Mouse (Mus musculus) lung, embryonic 15.5 days (tissue): ENCODE measurements around the gene Unc5cl. TPM values are rescaled to one million over a fixed set of nuclear protein-coding genes. Genes with fewer than 3 reads are reported as not detected.

Experiments used
- ATAC-seq: fragments of 200-750 bp; cut with Nextera tagmentation; 2 replicates; pipeline ENCODE4 v1.8.0; 2017; ENCODE audit warnings: moderate number of reproducible peaks, borderline replicate concordance; ENCODE audit not compliant: low FRiP score, low TSS enrichment; ENCODE audit errors: extremely low read depth
- H3K27ac ChIP-seq: fragments of 300-500 bp; sonication (generic); 2 replicates; pipeline ENCODE4 v1.5.1; 2015; ENCODE audit warnings: moderate library complexity, mild to moderate bottlenecking, inconsistent platforms
- H3K27me3 ChIP-seq: fragments of 300-500 bp; sonication (generic); 2 replicates; pipeline ENCODE4 v1.6.1; 2015; ENCODE audit warnings: inconsistent platforms
- H3K36me3 ChIP-seq: fragments of 300-500 bp; sonication (generic); 2 replicates; pipeline ENCODE4 v1.6.1; 2015; ENCODE audit warnings: inconsistent platforms
- H3K4me1 ChIP-seq: fragments of 300-500 bp; sonication (generic); 2 replicates; pipeline ENCODE4 v1.6.1; 2015; ENCODE audit warnings: inconsistent platforms
- H3K4me2 ChIP-seq: fragments of 300-500 bp; sonication (generic); 2 replicates; pipeline ENCODE4 v1.6.1; 2015; ENCODE audit warnings: inconsistent platforms, mild to moderate bottlenecking, moderate library complexity
- H3K4me3 ChIP-seq: fragments of 300-500 bp; sonication (generic); 2 replicates; pipeline ENCODE4 v1.5.1; 2015; ENCODE audit warnings: mild to moderate bottlenecking, inconsistent platforms
- H3K9ac ChIP-seq: fragments of 300-500 bp; sonication (generic); 2 replicates; pipeline ENCODE4 v1.6.1; 2015; ENCODE audit warnings: inconsistent platforms
- H3K9me3 ChIP-seq: fragments of 300-500 bp; sonication (generic); 2 replicates; pipeline ENCODE4 v1.6.1; 2016; ENCODE audit warnings: inconsistent platforms
- WGBS: fragments of 180-500 bp; shearing (Covaris S2); methylation state at CpG from one replicate; pipeline ENCODE4 v1.1.7; 2015; 5-methylcytosine and 5-hydroxymethylcytosine counted together
- polyA plus RNA-seq: library from polyadenylated mRNA; unstranded; fragments of >200 nt; fragmentation: Nextera tagmentation; extraction: Ambion mirVana; gene quantifications from 2 replicates; pipeline ENCODE4 v1.2.1, GENCODE M21; 2015

The Unc5cl gene
- polyA plus RNA-seq, 1 experiment from 2014 or later: 2.4 TPM

GRCm38 (mm10) chr17:48546036-48546435, 91.3 kb downstream of the Unc5cl start:
- ATAC-seq: no peak
- no peaks in the 10 kb centered on the region for H3K27me3 ChIP-seq
- H3K27ac ChIP-seq: no peak overlapping the region
- no peak overlapping the region for H3K4me3 ChIP-seq
- H3K4me1 ChIP-seq: 0 out of 2 replicates have a peak, but pooled peaks cover 9% of the 10 kb centered on the region
- H3K4me2 ChIP-seq: no peak overlapping the region
- H3K36me3 ChIP-seq: no peaks in the 10 kb centered on the region
- no peaks in the 10 kb centered on the region for H3K9me3 ChIP-seq
- WGBS: 94% methylated on average over 11 of the region's 11 CpGs
- no peak overlapping the region for H3K9ac ChIP-seq

- Histone ChIP-seq H3K4me1 (0 out of 2 replicates have a peak, but pooled peaks cover 9% of the 10 kb centered on the region), H3K4me2 (no peak overlapping the region), H3K9me3 (no peaks in the 10 kb centered on the region), H3K27me3 (no peaks in the 10 kb centered on the region), H3K36me3 (no peaks in the 10 kb centered on the region), H3K9ac (no peak overlapping the region), H3K4me3 (no peak overlapping the region), H3K27ac (no peak overlapping the region)
- WGBS: 67% methylated on average over 6 of the region's 6 CpGs
- no peak for ATAC-seq
These were observed 93.0 kb downstream of the Unc5cl start for GRCm38 (mm10) chr17:48547668-48548067.

- no peak for ATAC-seq
- no peaks in the 10 kb centered on the region for H3K36me3 ChIP-seq
- no peaks in the 10 kb centered on the region for H3K4me1 ChIP-seq
- H3K27ac ChIP-seq: no peak overlapping the region
- H3K9ac ChIP-seq: no peak overlapping the region
- H3K4me3 ChIP-seq: no peak overlapping the region
- H3K9me3 ChIP-seq: no peaks in the 10 kb centered on the region
- H3K27me3 ChIP-seq: no peaks in the 10 kb centered on the region
- WGBS: 84% methylated on average over 4 of the region's 4 CpGs
- no peak overlapping the region for H3K4me2 ChIP-seq
These were observed 97.3 kb downstream of the Unc5cl start for GRCm38 (mm10) chr17:48551788-48552531.

GRCm38 (mm10) chr17:48552532-48552915, 97.8 kb downstream of the Unc5cl start:
- ATAC-seq: no peak
- WGBS: 75% methylated on average over 3 of the region's 3 CpGs

DNA sequence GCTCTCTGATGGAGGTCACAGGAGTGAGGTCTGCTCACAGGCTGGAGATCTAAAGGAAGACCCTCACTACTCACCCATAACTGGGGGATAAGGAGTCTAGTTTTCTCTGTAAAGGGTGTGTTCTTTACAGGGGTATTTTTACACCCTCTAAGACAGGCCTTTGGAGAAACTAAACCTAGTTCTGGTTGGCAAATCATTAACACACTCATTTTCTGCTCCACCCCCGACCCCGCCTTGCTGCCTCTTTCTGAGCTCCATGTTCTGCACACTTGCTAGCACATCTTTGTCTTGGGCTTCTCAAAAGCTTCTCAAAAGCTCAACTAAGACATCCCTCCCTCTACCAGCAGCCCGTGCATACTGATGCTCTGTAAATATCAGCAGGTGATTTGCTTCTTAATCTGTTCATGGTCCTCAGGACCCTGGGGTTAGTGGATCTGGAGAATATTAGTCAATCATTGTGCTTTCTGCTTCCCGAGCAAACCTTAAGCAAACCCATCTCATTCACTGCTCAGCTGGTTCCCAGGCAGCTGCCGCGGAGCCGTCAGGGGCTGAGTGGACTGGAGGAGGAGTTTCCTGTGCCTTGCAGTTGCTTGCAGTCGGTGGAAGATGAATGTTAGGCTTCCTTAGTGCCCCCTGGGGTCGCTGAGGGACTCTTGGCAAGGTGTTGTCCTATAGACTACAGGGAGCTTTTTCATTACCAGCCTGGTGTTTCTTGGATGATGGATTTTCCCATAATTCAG, 101.7 kb downstream of the Unc5cl start:
- Histone ChIP-seq H3K9me3 (no peaks in the 10 kb centered on the region), H3K27me3 (no peaks in the 10 kb centered on the region), H3K4me3 (no peak overlapping the region), H3K36me3 (no peaks in the 10 kb centered on the region), H3K27ac (no peak overlapping the region), H3K4me2 (no peak overlapping the region), H3K9ac (no peak overlapping the region), H3K4me1 (no peaks in the 10 kb centered on the region)
- WGBS: 19% methylated on average over 9 of the region's 9 CpGs
- no peak for ATAC-seq

More at GRCm38 (mm10) chr17:48552532-48552915, 97.8 kb downstream of the Unc5cl start:
- no peak overlapping the region for H3K4me2 ChIP-seq
- H3K36me3 ChIP-seq: no peaks in the 10 kb centered on the region
- no peak overlapping the region for H3K9ac ChIP-seq
- no peaks in the 10 kb centered on the region for H3K27me3 ChIP-seq
- no peak overlapping the region for H3K4me3 ChIP-seq
- H3K4me1 ChIP-seq: no peaks in the 10 kb centered on the region
- H3K9me3 ChIP-seq: no peaks in the 10 kb centered on the region
- H3K27ac ChIP-seq: no peak overlapping the region

DNA sequence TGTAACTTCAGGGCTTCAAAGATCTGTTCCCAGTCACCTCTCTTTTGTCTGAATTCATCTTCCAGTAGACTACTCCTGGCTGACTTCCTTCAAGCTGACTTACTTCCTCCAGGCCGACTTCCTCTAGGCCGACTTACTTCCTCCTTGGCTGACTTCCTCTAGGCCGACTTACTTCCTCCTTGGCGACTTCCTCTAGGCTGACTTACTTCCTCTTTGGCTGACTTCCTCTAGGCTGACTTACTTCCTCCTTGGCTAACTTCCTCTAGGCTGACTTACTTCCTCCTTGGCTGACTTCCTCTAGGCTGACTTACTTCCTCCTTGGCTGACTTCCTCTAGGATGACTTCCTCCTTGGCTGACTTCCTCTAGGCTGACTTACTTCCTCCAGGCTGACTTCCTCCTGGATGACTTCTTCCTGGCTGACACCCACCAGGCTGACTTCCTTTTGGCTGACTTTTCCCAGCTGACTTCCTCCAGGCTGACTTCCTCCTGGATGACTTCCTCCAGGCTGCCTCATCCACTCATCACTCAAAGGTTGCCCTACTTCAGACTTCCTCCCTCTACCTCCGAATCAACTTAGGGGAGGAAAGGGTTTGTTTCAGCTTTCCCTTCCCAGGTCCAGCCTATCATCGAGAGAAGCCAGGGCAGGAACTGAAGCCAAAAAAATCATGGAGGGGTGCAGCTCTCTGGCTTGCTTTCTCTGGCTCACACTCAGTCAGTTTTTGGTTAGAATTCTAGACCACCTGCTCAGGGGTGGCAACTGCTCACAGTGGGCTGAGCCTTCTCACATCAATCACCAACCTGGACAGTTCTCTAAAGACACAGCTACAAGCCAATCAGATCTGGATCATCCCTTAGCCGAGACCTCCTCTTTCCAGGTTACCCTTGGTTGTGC, 103.4 kb downstream of the Unc5cl start:
- no peaks in the 10 kb centered on the region for H3K4me1 ChIP-seq
- no peaks in the 10 kb centered on the region for H3K9me3 ChIP-seq
- no peaks in the 10 kb centered on the region for H3K36me3 ChIP-seq
- H3K27ac ChIP-seq: no peak overlapping the region
- 76% methylated on average over 7 of the region's 7 CpGs for WGBS
- H3K4me3 ChIP-seq: no peak overlapping the region
- no peak for ATAC-seq
- H3K9ac ChIP-seq: no peak overlapping the region
- H3K27me3 ChIP-seq: no peaks in the 10 kb centered on the region
- no peak overlapping the region for H3K4me2 ChIP-seq

GRCm38 (mm10) chr17:48564931-48565330, 110.2 kb downstream of the Unc5cl start:
- H3K36me3 ChIP-seq: no peaks in the 10 kb centered on the region
- no peak overlapping the region for H3K4me2 ChIP-seq
- no peak overlapping the region for H3K27ac ChIP-seq
- H3K9ac ChIP-seq: no peak overlapping the region
- H3K4me1 ChIP-seq: no peaks in the 10 kb centered on the region
- H3K27me3 ChIP-seq: no peaks in the 10 kb centered on the region
- WGBS: 86% methylated on average over 8 of the region's 8 CpGs
- ATAC-seq: no peak
- H3K9me3 ChIP-seq: no peaks in the 10 kb centered on the region
- H3K4me3 ChIP-seq: no peak overlapping the region

DNA sequence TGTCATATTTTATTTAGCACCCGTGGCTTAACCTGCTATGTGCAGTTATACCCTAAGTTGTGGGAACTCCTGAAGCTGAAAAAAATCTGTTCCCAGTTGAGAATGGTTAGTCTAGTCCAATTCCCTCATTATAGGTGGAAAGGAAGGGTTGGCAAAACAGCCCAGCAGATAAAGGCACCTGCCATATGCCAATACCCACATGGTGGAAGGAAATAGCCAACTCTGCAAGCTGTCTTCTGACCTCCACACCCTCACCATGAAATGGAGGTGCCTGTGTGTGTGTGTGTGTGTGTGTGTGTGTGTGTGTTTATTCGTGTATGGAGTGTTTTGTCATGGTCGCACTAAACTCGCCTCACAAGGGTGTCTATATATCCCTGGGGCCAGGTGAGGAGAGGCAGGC, 115.0 kb downstream of the Unc5cl start:
- H3K27me3 ChIP-seq: no peaks in the 10 kb centered on the region
- no peaks in the 10 kb centered on the region for H3K4me1 ChIP-seq
- H3K9ac ChIP-seq: no peak overlapping the region
- no peaks in the 10 kb centered on the region for H3K36me3 ChIP-seq
- 84% methylated on average over 4 of the region's 4 CpGs for WGBS
- H3K4me2 ChIP-seq: no peak overlapping the region
- no peak overlapping the region for H3K27ac ChIP-seq
- H3K4me3 ChIP-seq: no peak overlapping the region
- H3K9me3 ChIP-seq: no peaks in the 10 kb centered on the region
- no peak for ATAC-seq

GRCm38 (mm10) chr17:48581153-48581552, 126.5 kb downstream of the Unc5cl start:
- no peak overlapping the region for H3K4me2 ChIP-seq
- H3K9ac ChIP-seq: no peak overlapping the region
- H3K36me3 ChIP-seq: no peaks in the 10 kb centered on the region
- no peaks in the 10 kb centered on the region for H3K27me3 ChIP-seq
- ATAC-seq: no peak
- H3K4me1 ChIP-seq: peaks cover 4% of the 10 kb centered on the region; the same call in 1 of the 2 replicates
- no peak overlapping the region for H3K4me3 ChIP-seq
- no peaks in the 10 kb centered on the region for H3K9me3 ChIP-seq
- no peak overlapping the region for H3K27ac ChIP-seq
- WGBS: 70% methylated on average over 5 of the region's 5 CpGs

- H3K4me2 ChIP-seq: peak overlapping the region; percentile 39; the same call in 1 of the 2 replicates
- no peak overlapping the region; the same call in 1 of the 2 replicates for H3K4me3 ChIP-seq
- no peaks in the 10 kb centered on the region for H3K36me3 ChIP-seq
- H3K9me3 ChIP-seq: no peaks in the 10 kb centered on the region
- no peak for ATAC-seq
- no peaks in the 10 kb centered on the region for H3K27me3 ChIP-seq
- no peak overlapping the region for H3K27ac ChIP-seq
- 43% methylated on average over 14 of the region's 14 CpGs for WGBS
- no peak overlapping the region for H3K9ac ChIP-seq
- peaks cover 4% of the 10 kb centered on the region; the same call in 1 of the 2 replicates for H3K4me1 ChIP-seq
These were observed 127.8 kb downstream of the Unc5cl start for GRCm38 (mm10) chr17:48582486-48582990.

DNA sequence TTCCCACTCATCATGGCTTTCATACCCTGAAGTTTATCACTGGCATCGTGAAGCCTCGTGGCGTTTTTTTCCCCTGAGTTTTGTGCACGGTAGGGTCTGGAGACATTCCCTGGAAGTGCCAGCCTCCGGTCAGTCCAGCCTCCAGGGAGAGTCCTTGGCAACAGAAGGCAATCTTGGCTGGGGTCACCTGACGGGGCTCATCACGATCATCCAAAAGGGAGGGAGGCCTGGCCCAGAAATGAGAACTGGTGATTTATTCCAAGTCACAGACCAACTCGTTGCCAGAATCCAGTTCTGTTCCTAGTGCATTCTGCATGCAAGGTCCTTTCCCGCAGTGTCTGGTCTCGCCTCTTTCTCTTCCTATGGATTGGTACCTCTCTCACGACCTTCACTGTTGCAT, 128.7 kb downstream of the Unc5cl start:
- Histone ChIP-seq H3K4me3 (no peak overlapping the region), H3K27me3 (no peaks in the 10 kb centered on the region), H3K4me1 (peaks cover 4% of the 10 kb centered on the region; the same call in 1 of the 2 replicates), H3K36me3 (no peaks in the 10 kb centered on the region), H3K27ac (no peak overlapping the region), H3K4me2 (no peak overlapping the region), H3K9me3 (no peaks in the 10 kb centered on the region), H3K9ac (no peak overlapping the region)
- no peak for ATAC-seq
- WGBS: 76% methylated on average over 11 of the region's 11 CpGs
